Mouse (Mus musculus): ENCODE measurements at regions not wholly inside any gene's neighbourhood (a gene's known extent, or its start where the extent isn't known, plus 50 kb on each side); places are given as distances from the start of the nearest gene placed in this dataset.

DNA sequence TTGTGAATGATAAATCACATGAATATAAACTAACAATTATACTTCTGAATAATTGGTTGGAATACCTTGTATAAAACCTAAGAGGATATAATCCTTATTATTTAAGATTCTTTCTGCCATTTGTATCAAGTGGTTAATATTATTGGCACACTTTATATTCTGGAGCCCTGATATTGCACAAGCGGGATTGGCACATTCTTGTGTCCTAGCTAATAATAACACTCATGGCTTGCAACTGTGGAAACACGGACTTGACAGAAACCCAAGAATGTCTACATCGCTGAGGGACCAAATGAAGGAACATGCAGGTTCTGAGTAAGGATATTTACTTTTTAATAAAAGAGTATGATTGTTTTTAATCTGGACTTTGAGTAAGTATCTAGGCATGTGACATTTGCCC lies 63.0 kb downstream of the AI429214 start:
- TF ChIP-seq CTCF (IDR thresholded peaks at IDR 0.05; ENCODE audit: insufficient read depth, low read depth, low read length) (no peak), POLR2A (IDR thresholded peaks at IDR 0.05; ENCODE audit: insufficient read depth, low read depth, low read length) (no peak)
